Mouse (Mus musculus): Measurements from ENCODE around the gene Olfr659. TPM values are rescaled to one million over a fixed set of nuclear protein-coding genes. Genes with fewer than 3 reads are reported as not detected.

Gene Olfr659
- total RNA-seq (2014; rRNA removed) (not detected in 2 replicates), polyA plus RNA-seq (2015; fragmentation: Nextera tagmentation; extraction: Ambion mirVana) (not detected in 2 replicates)

- ATAC-seq (no peak), DNase-seq (no peak)
- Histone ChIP-seq H3K4me3 (ENCODE audit: low read depth, low read length) (no peak within 1 kb of the TSS), H3K36me3 (ENCODE audit: insufficient read depth) (no peaks in the 10 kb centered on the region), H3K27ac (ENCODE audit: low read depth, low read length) (no peak within 1 kb of the TSS), H3K9me3 (ENCODE audit: low read length) (no peaks in the 10 kb centered on the region), H3K27me3 (ENCODE audit: insufficient read depth, low read length) (no peaks in the 10 kb centered on the region), H3K4me1 (ENCODE audit: insufficient read depth) (no peaks in the 10 kb centered on the region), H3K4me2 (ENCODE audit: low read depth) (no peak within 1 kb of the TSS), H3K9ac (no peak within 1 kb of the TSS)
- no peak for TF ChIP-seq CTCF (IDR thresholded peaks at IDR 0.05; ENCODE audit: low read depth)
- 91% methylated on average over 3 of the region's 3 CpGs for WGBS
These were observed at the start of gene Olfr659 for GRCm38 (mm10) chr7:104666453-104666852. Olfr659 (plus strand) TSS chr7:104666753.

- H3K27me3 ChIP-seq (ENCODE audit: insufficient read depth, low read length): no peaks in the 10 kb centered on the region
- no peak within 1 kb of the TSS for H3K4me3 ChIP-seq (ENCODE audit: low read depth, low read length)
- H3K4me1 ChIP-seq (ENCODE audit: insufficient read depth): no peaks in the 10 kb centered on the region
- H3K4me2 ChIP-seq (ENCODE audit: low read depth): no peak within 1 kb of the TSS
- DNase-seq (no peak), ATAC-seq (no peak)
- no peaks in the 10 kb centered on the region for H3K36me3 ChIP-seq (ENCODE audit: insufficient read depth)
- no peaks in the 10 kb centered on the region for H3K9me3 ChIP-seq (ENCODE audit: low read length)
- H3K27ac ChIP-seq (ENCODE audit: low read depth, low read length): no peak within 1 kb of the TSS
- no peak for TF ChIP-seq CTCF (IDR thresholded peaks at IDR 0.05; ENCODE audit: low read depth)
- no peak within 1 kb of the TSS for H3K9ac ChIP-seq
These were observed 42.1 kb upstream of the Olfr659 start, which contains the start of gene Olfr657 for GRCm38 (mm10) chr7:104624494-104624893. Olfr657 (plus strand) TSS chr7:104624794.

GRCm38 (mm10) chr7:104646841-104647482 is 19.6 kb upstream of the Olfr659 start, which contains the start of gene Olfr658:
Olfr658 (minus strand) TSS chr7:104647305.
- Histone ChIP-seq H3K4me2 (ENCODE audit: low read depth) (peak within 1 kb of the TSS; percentile 41), H3K9me3 (ENCODE audit: low read length) (no peaks in the 10 kb centered on the region), H3K27me3 (ENCODE audit: insufficient read depth, low read length) (no peaks in the 10 kb centered on the region), H3K9ac (no peak within 1 kb of the TSS), H3K27ac (ENCODE audit: low read depth, low read length) (no peak within 1 kb of the TSS), H3K36me3 (ENCODE audit: insufficient read depth) (no peaks in the 10 kb centered on the region), H3K4me1 (ENCODE audit: insufficient read depth) (no peaks in the 10 kb centered on the region), H3K4me3 (ENCODE audit: low read depth, low read length) (no peak within 1 kb of the TSS)
- WGBS: 27% methylated on average over 20 of the region's 22 CpGs
- TF ChIP-seq CTCF (IDR thresholded peaks at IDR 0.05; ENCODE audit: low read depth): peak; percentile 63
- ATAC-seq (peak; percentile 77), DNase-seq (peak; percentile 59)

GRCm38 (mm10) chr7:104686201-104686600 is 19.6 kb downstream of the Olfr659 start, which contains the start of gene Olfr661:
Olfr661 (plus strand) TSS chr7:104686501.
- no peak for ATAC-seq
- Histone ChIP-seq H3K4me3 (ENCODE audit: low read depth, low read length) (no peak within 1 kb of the TSS), H3K36me3 (ENCODE audit: insufficient read depth) (no peaks in the 10 kb centered on the region), H3K4me2 (ENCODE audit: low read depth) (no peak within 1 kb of the TSS), H3K9ac (no peak within 1 kb of the TSS), H3K27me3 (ENCODE audit: insufficient read depth, low read length) (no peaks in the 10 kb centered on the region), H3K9me3 (ENCODE audit: low read length) (no peaks in the 10 kb centered on the region), H3K4me1 (ENCODE audit: insufficient read depth) (no peaks in the 10 kb centered on the region), H3K27ac (ENCODE audit: low read depth, low read length) (no peak within 1 kb of the TSS)
- 92% methylated on average over 2 of the region's 2 CpGs for WGBS
- no peak for TF ChIP-seq CTCF (IDR thresholded peaks at IDR 0.05; ENCODE audit: low read depth)
- no peak for DNase-seq

Other genes starting within 250 kb of the Olfr659 start
- gene Trim30a, start 201.6 kb upstream of the Olfr659 start, total RNA-seq (2014; rRNA removed): 0.62 and 2.4 TPM in 2 replicates
- gene Trim30a, start 201.6 kb upstream of the Olfr659 start, polyA plus RNA-seq (2015; fragmentation: Nextera tagmentation; extraction: Ambion mirVana): 0.55 and 0.76 TPM in 2 replicates
- gene Trim30d, start 158.9 kb upstream of the Olfr659 start, total RNA-seq (2014; rRNA removed): 1.2 and 1.5 TPM in 2 replicates
- 0.59 and 0.74 TPM in 2 replicates for gene Trim30d, start 158.9 kb upstream of the Olfr659 start, polyA plus RNA-seq (2015; fragmentation: Nextera tagmentation; extraction: Ambion mirVana)
- not detected in 2 replicates for gene Olfr651, start 116.6 kb upstream of the Olfr659 start, total RNA-seq (2014; rRNA removed)
- gene Olfr651, start 116.6 kb upstream of the Olfr659 start, polyA plus RNA-seq (2015; fragmentation: Nextera tagmentation; extraction: Ambion mirVana): not detected in 2 replicates
- gene Olfr652, start 105.9 kb upstream of the Olfr659 start, total RNA-seq (2014; rRNA removed): not detected in 2 replicates
- not detected in 2 replicates for gene Olfr652, start 105.9 kb upstream of the Olfr659 start, polyA plus RNA-seq (2015; fragmentation: Nextera tagmentation; extraction: Ambion mirVana)
- not detected in 2 replicates for gene Olfr653, start 89.4 kb upstream of the Olfr659 start, total RNA-seq (2014; rRNA removed)
- gene Olfr653, start 89.4 kb upstream of the Olfr659 start, polyA plus RNA-seq (2015; fragmentation: Nextera tagmentation; extraction: Ambion mirVana): not detected in 2 replicates
- gene Olfr654, start 79.7 kb upstream of the Olfr659 start, total RNA-seq (2014; rRNA removed): 0.19 TPM in 1 of 2 replicates, not detected in the other
- not detected in 2 replicates for gene Olfr654, start 79.7 kb upstream of the Olfr659 start, polyA plus RNA-seq (2015; fragmentation: Nextera tagmentation; extraction: Ambion mirVana)
- 0.38 TPM in 1 of 2 replicates, not detected in the other for gene Olfr655, start 65.0 kb upstream of the Olfr659 start, total RNA-seq (2014; rRNA removed)
- gene Olfr655, start 65.0 kb upstream of the Olfr659 start, polyA plus RNA-seq (2015; fragmentation: Nextera tagmentation; extraction: Ambion mirVana): not detected in 2 replicates
- not detected in 2 replicates for gene Olfr656, start 52.8 kb upstream of the Olfr659 start, total RNA-seq (2014; rRNA removed)
- not detected in 2 replicates for gene Olfr656, start 52.8 kb upstream of the Olfr659 start, polyA plus RNA-seq (2015; fragmentation: Nextera tagmentation; extraction: Ambion mirVana)
- gene Olfr657, start 42.0 kb upstream of the Olfr659 start, total RNA-seq (2014; rRNA removed): not detected in 2 replicates
- gene Olfr657, start 42.0 kb upstream of the Olfr659 start, polyA plus RNA-seq (2015; fragmentation: Nextera tagmentation; extraction: Ambion mirVana): not detected in 2 replicates
- 0.14 and 0.62 TPM in 2 replicates for gene Olfr658, start 19.4 kb upstream of the Olfr659 start, total RNA-seq (2014; rRNA removed)
- 0.08 and 0.23 TPM in 2 replicates for gene Olfr658, start 19.4 kb upstream of the Olfr659 start, polyA plus RNA-seq (2015; fragmentation: Nextera tagmentation; extraction: Ambion mirVana)
- not detected in 2 replicates for gene Olfr661, start 19.7 kb downstream of the Olfr659 start, total RNA-seq (2014; rRNA removed)
- gene Olfr661, start 19.7 kb downstream of the Olfr659 start, polyA plus RNA-seq (2015; fragmentation: Nextera tagmentation; extraction: Ambion mirVana): not detected in 2 replicates
- gene Usp17le, start 110.7 kb downstream of the Olfr659 start, total RNA-seq (2014; rRNA removed): not detected in 2 replicates
- not detected in 2 replicates for gene Usp17le, start 110.7 kb downstream of the Olfr659 start, polyA plus RNA-seq (2015; fragmentation: Nextera tagmentation; extraction: Ambion mirVana)
- not detected in 2 replicates for gene Usp17lb, start 175.8 kb downstream of the Olfr659 start, total RNA-seq (2014; rRNA removed)
- not detected in 2 replicates for gene Usp17lb, start 175.8 kb downstream of the Olfr659 start, polyA plus RNA-seq (2015; fragmentation: Nextera tagmentation; extraction: Ambion mirVana)
- gene Usp17la, start 190.3 kb downstream of the Olfr659 start, total RNA-seq (2014; rRNA removed): not detected in 2 replicates
- not detected in 2 replicates for gene Usp17la, start 190.3 kb downstream of the Olfr659 start, polyA plus RNA-seq (2015; fragmentation: Nextera tagmentation; extraction: Ambion mirVana)
- gene Olfr665, start 211.3 kb downstream of the Olfr659 start, total RNA-seq (2014; rRNA removed): not detected in 2 replicates
- gene Olfr665, start 211.3 kb downstream of the Olfr659 start, polyA plus RNA-seq (2015; fragmentation: Nextera tagmentation; extraction: Ambion mirVana): not detected in 2 replicates
- not detected in 2 replicates for gene Olfr666, start 229.2 kb downstream of the Olfr659 start, total RNA-seq (2014; rRNA removed)
- gene Olfr666, start 229.2 kb downstream of the Olfr659 start, polyA plus RNA-seq (2015; fragmentation: Nextera tagmentation; extraction: Ambion mirVana): not detected in 2 replicates

All from forebrain, postnatal 0 days (tissue).